Mouse (Mus musculus): Measurements from ENCODE around the gene Hmx3. TPM values are rescaled to one million over a fixed set of nuclear protein-coding genes. Genes with fewer than 3 reads are reported as not detected.
A peak's percentile ranks its signal among the peaks of the same experiment; 100 is the strongest.

Gene Hmx3
- total RNA-seq (2022) = not detected

DNA sequence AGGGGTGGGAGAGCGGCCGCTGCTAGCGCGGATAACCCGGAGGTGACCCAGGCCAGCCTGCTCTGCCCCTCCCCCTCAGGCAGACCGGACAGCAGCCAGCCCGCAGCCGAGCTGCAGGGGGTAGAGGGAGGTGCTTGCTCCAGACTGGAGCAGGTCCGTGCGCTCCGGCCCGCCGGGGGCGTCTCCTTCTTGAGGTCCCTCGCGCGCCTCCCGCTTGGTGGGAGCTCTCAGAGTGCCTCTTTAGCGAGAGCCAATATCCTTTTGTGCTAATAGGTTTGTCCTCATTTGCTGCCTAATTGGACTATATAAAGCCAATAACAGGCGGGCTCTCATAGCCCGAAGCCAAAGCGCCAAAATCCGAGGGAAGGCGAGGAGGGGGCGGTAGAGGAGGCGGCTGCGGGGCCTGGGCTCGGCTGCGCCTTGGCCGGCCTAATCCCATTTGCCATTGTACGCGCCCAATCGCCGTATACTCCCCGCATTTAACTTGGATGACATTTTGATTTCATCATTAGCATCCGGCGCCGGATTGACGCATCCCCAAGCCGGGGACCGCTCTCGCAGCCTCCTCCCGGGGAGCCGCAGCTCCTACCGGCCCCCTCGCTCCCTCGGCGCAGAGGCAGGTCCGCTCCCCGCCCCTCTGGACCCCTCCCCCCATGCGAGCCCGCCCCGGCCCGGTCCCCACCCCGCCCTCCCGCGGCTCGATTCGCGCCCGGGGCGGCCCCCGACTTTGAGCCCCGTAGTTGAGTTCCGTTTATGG, at the start of gene Hmx3:
Hmx3 (plus strand) TSS at position 753 of the 757 bp plus-strand sequence.
- DNase-seq (ENCODE audit: low spot score in 2 of 2) = no peak

GRCm38 (mm10) chr7:131503739-131504138, 38.9 kb upstream of the Hmx3 start:
- no peak for DNase-seq (ENCODE audit: low spot score in 2 of 2)

- peak; percentile 50 to 84 for DNase-seq (ENCODE audit: low spot score in 2 of 2)
Measured at GRCm38 (mm10) chr7:131539979-131540378, 2.7 kb upstream of the Hmx3 start.

GRCm38 (mm10) chr7:131541184-131542114, 1.2 kb upstream of the Hmx3 start:
- no peak for DNase-seq (ENCODE audit: low spot score in 2 of 2)

GRCm38 (mm10) chr7:131542872-131543622, 380 bp downstream of the Hmx3 start:
- no peak for DNase-seq (ENCODE audit: low spot score in 2 of 2)

- no peak for DNase-seq (ENCODE audit: low spot score in 2 of 2)
Measured at GRCm38 (mm10) chr7:131543623-131544481, 1.2 kb downstream of the Hmx3 start.

DNA sequence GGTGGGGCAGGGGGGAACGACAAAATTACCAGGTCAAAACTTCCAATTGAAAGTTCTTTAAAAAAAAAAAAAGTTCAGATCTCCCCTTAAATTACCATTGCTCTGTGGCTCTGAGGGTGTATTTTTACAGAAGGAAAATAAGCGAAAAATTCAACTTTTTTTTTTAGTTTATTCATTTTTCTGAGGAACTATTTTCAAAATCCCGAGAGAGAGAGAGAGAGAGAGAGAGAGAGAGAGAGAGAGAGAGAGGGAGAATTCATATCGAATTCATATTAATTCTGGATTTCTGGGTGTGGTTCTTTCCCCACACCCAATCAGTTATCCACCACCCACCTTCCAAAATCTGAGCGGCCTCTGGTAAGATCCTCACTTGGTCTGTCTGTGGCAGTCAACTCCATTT, 2.2 kb downstream of the Hmx3 start:
- no peak for DNase-seq (ENCODE audit: low spot score in 2 of 2)

DNA sequence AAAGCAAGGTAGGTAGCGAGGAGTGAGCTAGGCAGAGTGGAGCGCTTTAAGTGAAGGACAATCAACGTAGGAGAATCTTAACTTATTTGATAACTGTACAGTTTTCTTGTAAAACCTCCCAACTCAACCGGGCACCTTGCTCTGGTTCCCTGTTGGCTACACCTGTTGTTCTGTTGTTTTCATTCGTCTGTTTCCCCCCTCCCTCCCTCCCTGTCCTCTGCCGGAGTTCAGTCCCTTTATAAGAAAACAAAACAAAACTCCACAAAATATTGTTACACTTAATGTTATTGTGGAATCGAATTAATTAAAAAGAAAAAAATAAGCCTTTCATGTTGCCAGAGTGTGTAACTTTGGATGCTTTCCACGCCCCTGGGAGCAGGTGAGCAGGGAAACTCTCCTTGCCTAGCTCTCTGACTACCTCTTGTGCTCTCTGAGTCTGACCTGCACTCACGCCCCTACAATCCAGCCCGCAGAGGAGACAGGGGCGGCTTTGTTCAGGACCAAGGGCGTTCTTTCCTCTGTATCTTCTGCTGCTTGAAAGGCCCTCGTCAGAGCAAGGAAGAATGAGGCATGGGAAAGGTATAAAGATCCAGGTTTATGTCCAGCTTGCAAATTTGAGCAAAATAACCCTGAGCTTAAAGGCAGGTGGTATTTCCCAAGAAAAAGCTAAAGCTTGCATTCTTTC, 3.2 kb downstream of the Hmx3 start:
- no peak for DNase-seq (ENCODE audit: low spot score in 2 of 2)

DNA sequence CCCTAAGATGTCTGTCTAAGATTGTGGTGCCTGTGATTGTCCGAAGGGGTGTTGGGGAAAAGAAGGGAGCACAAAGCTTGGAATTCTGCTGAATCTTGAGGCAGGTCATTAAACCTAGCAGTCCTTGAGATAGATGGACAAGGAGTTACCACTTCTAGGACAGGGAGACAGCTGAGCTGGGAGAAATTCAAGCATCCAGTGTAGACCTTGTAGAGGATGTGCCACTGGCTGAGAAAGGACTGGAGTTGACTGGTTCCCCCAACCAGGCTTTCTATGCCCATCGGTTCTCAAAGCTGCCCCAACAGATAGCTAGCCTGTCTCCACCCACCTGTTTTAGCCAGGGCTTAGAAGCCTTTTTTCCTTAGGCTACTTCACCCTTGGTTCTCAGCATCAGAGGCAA, 3.8 kb downstream of the Hmx3 start:
- no peak for DNase-seq (ENCODE audit: low spot score in 2 of 2)

DNA sequence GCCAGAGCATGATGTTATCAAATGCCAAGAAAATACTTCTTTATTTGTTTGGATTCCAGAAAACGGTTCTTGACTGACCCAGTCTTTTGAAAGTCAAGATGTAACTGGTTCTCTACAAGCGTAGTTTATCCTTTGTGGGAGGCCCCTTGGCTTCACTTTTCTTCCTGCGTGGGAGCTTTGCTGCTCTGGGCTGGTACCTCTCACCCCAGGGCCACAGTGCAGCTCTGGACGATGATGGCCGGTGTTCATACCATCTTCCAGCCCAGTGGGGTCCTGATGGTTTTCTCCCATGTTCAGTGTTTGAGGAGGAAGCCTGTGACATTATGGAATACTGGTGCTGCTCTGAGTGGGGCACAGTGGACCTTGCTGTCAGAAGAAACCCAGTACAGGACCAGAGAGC, 4.8 kb downstream of the Hmx3 start:
- no peak for DNase-seq (ENCODE audit: low spot score in 2 of 2)

DNA sequence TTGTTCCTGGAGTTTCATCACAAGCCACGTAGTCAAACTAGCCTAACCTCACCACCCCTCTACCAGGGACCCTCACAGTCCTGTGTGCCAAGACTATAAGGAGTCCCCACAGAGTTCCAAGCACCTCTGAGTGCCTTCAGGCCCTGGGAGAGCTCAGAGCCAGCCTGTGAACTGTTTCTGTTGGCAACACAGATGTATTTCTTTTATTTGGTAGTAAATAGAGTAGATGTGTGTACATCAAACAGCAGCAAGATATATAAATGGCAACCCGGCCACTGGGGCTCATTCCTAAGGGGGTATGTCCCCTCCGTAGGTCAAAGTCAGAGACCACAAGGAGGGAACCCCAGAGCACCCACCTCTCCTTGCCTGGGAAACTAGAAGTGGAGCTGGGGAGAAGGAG, 5.8 kb downstream of the Hmx3 start, which contains the start of gene Hmx2:
Hmx2 (plus strand) TSS at position 301 of the 400 bp plus-strand sequence.
- no peak for DNase-seq (ENCODE audit: low spot score in 2 of 2)

DNA sequence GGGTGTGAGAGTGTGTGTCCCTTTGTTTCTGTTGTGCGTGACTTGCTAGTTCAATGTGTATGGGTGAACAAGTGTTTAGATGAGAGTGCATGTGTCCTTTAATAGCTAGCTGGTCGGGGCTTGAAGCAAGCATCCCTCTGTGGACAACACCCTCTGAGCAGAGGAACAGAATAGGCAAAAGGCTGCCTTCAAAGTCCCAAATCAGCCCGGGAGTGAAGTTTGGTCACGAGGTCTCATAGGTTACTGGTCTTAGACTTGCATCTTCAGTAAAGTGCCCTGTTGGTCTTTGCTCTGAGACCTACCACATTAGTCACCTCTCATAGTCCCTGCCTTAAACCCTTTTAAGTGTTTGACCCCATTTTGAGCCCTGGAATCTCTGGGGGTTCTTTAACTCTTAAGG, 8.8 kb downstream of the Hmx3 start:
- DNase-seq (ENCODE audit: low spot score in 2 of 2) = no peak

GRCm38 (mm10) chr7:131551931-131552741, 9.5 kb downstream of the Hmx3 start:
- no peak for DNase-seq (ENCODE audit: low spot score in 2 of 2)

DNA sequence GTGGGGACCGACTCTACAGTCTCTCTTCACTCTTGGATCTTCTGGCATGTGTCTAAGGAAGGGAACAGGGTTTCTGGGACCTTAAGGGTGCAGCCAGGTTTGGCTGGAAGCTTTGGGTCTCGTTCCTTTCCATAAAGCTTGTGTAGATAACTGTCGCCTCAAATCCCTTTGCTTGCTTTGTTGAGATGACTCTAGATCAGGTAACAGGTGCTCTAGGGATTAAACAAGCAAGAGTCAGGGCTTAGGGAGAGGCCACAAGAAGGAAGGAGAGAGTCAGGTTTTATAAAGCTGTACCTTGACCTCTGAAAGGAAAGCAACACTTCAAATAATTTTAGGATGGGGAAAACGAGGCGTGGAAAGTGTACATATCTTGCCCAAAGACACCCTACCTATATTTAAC, 10.1 kb downstream of the Hmx3 start:
- no peak for DNase-seq (ENCODE audit: low spot score in 2 of 2)

DNA sequence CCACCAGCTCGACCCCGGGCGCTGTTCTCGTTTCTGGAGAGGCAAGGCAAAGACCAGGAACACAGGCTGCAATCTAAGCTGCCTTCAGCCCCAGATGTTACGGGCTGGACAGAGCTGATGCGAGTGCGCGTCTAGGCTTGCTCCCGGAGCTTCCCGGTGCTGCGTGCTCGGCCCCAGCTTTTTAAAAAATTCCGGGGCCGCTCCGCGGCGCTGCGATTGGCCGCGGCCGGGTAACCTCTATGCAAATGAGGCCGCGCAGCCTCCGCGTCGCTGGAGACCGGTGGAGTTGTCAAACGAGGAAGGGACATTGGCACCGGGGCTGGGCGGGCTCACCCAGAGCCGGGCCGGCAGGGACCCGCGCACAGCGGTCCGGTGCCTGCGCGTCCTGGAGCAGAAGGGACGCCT, 11.1 kb downstream of the Hmx3 start:
- no peak for DNase-seq (ENCODE audit: low spot score in 2 of 2)

- DNase-seq (ENCODE audit: low spot score in 2 of 2) = no peak
Measured at GRCm38 (mm10) chr7:131554341-131555180, 11.9 kb downstream of the Hmx3 start.

DNA sequence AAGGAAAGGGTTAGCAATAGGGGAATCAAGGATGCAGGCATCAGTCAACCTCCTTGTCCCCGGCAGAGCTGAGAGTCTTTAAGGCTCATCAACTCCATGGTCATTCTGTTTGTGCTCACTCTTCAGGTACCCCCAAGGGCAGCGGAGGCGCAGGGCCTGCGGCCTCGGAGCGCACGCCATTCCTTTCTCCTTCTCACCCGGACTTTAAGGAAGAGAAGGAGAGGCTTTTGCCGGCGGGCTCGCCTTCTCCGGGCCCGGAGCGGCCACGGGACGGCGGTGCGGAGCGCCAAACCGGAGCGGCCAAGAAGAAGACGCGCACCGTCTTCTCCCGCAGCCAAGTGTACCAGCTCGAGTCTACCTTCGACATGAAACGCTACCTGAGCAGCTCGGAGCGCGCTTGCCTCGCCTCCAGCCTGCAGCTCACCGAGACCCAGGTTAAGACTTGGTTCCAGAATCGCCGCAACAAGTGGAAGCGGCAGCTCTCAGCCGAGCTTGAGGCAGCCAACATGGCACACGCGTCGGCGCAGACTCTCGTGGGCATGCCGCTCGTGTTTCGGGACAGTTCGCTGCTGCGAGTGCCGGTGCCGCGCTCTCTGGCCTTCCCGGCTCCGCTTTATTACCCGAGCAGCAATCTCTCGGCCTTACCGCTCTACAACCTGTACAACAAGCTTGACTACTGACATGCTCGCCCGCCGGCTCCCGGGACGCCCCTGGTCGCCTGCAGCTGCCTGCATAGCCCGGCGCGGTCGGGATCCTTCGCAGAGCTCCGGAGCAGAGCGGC, 12.8 kb downstream of the Hmx3 start:
- no peak for DNase-seq (ENCODE audit: low spot score in 2 of 2)

DNA sequence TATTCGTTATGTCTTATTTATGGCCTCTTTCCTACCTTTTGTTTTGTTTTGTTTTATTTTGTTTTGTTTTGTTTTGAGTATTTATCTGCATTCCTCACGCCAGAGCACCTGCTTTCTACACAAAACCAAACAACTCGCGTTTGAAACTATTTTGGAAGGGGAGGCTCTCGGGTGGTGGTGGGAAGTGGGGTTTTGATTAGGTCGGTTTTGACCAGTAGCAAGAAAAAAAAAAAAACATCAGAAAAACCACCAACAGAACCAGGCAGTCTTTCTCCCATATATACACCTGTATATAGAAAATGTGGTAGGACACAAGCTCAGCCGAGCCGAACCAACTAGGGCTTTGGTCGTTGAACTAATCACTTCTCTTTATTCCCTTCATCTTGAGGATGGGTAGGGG, 13.4 kb downstream of the Hmx3 start:
- DNase-seq (ENCODE audit: low spot score in 2 of 2) = no peak
